In the genomic region with DNA sequence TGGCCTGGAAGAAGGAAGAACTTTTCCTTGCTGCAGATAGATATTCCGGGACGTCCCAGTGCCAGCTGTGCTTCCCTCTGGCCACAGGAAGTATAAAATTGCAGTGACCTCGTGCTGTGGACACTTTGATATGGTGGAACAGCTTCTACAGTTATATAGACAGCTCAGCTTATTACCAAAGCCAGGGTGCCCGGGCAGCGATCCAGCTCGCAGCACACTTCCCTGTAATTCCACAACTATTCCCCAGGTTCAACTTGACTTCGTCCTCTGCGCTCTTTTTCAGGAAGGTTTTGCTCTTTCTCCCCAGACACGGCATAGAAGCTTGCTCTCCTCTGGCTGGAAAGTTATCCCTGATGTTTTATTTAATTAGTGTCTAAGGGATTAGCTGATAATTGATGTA, we compare ENCODE assay signal across 13 mouse cellular contexts. TPM values are rescaled to one million over a fixed set of nuclear protein-coding genes. Genes with fewer than 3 reads are reported as not detected.
DNase-seq lines count a peak whose midpoint lies in the region.
"Had no signal": no experiment of that assay in that cellular context is flagged by ENCODE, and none has a peak within 500 bp of the region (broad histone marks: within the 10 kb centered on the region; RNA-seq: fewer than 3 reads in every experiment).

No protein-coding gene starts in this region.

- intact Hi-C loops in gastrocnemius, postnatal 36 days (cut with DNase I): no loop called here

- peak; percentile 17 for DNase-seq in gastrocnemius, postnatal 10 days
- no peak for DNase-seq in gastrocnemius, postnatal 36 days
- DNase-seq in kidney, postnatal 10 days: peak; percentile 40
- DNase-seq in kidney, adult 8-10 months: no peak
- peak; percentile 14 for DNase-seq in adrenal gland, postnatal 25 days
- DNase-seq in heart, adult 11 months: no peak
- DNase-seq: cerebellum, adult 2 months; forebrain, postnatal 0 days; gastrocnemius, postnatal 25 days; heart, adult 2 months had no signal

RNA-seq across cellular contexts. Expression of a gene that starts 0.3 kb away (rescaled TPM):
- not detected for total RNA-seq in gastrocnemius, postnatal 10 days (2021)
- total RNA-seq in gastrocnemius, postnatal 36 days (2021): not detected
- total RNA-seq in adrenal gland, postnatal 25 days (2021): not detected in 2 replicates
- total RNA-seq: ES-E14; forebrain, postnatal 0 days; gastrocnemius, adult 18-20 months; gastrocnemius, postnatal 25 days; heart, adult 2 months; heart, postnatal 14 days had no signal

RNA-seq across cellular contexts. Expression of a gene that starts 17.4 kb away (rescaled TPM):
- total RNA-seq in gastrocnemius, postnatal 10 days (2021): not detected
- not detected for total RNA-seq in gastrocnemius, postnatal 36 days (2021)
- not detected in 2 replicates for total RNA-seq in adrenal gland, postnatal 25 days (2021)
- total RNA-seq: ES-E14; forebrain, postnatal 0 days; gastrocnemius, adult 18-20 months; gastrocnemius, postnatal 25 days; heart, adult 2 months; heart, postnatal 14 days had no signal

RNA-seq across cellular contexts. Expression of a gene that starts 34.4 kb away (rescaled TPM):
- total RNA-seq in gastrocnemius, postnatal 10 days (2021): under 1 TPM; 0.28 to 0.45 TPM
- total RNA-seq in gastrocnemius, postnatal 36 days (2021): under 1 TPM in 1 of 2 experiments, not detected in 1; 0.10 TPM
- 0.48 and 0.55 TPM in 2 replicates for total RNA-seq in adrenal gland, postnatal 25 days (2021)

RNA-seq across cellular contexts. Expression of a gene that starts 49.2 kb away (rescaled TPM):
- 10 to 100 TPM; 14.5 to 14.9 TPM for total RNA-seq in gastrocnemius, postnatal 10 days (2021)
- 10 to 100 TPM; 14.8 to 17.1 TPM for total RNA-seq in gastrocnemius, postnatal 36 days (2021)
- total RNA-seq in adrenal gland, postnatal 25 days (2021): 18.8 and 23.9 TPM in 2 replicates

Comparison
In these comparisons a context has a peak if more than half of its experiments do, and no peak if none do; other contexts are left out.
1. DNase-seq: peak in gastrocnemius, postnatal 10 days (single experiment), kidney, postnatal 10 days (single experiment) and adrenal gland, postnatal 25 days (single experiment); none in gastrocnemius, postnatal 36 days (0 of 2), kidney, adult 8-10 months (0 of 2) and heart, adult 11 months (single experiment).